Mouse (Mus musculus): ENCODE data around the gene Dnase2b. TPM values are rescaled to one million over a fixed set of nuclear protein-coding genes. Genes with fewer than 3 reads are reported as not detected.

Gene Dnase2b
- polyA plus RNA-seq, 1 experiment from 2014 or later, result not detected

GRCm38 (mm10) chr3:146589523-146589922 is 25.9 kb downstream of the Dnase2b start:
- Histone ChIP-seq H3K27me3 (no peaks in the 10 kb centered on the region), H3K4me3 (no peak overlapping the region), H3K9me3 (no peaks in the 10 kb centered on the region), H3K27ac (no peak overlapping the region), H3K4me2 (no peak overlapping the region), H3K9ac (no peak overlapping the region), H3K36me3 (no peaks in the 10 kb centered on the region), H3K4me1 (no peaks in the 10 kb centered on the region)
- ATAC-seq (ENCODE audit: borderline replicate concordance, extremely low read depth, low FRiP score, low TSS enrichment), result no peak
- 78% methylated on average over 6 of the region's 6 CpGs for WGBS

GRCm38 (mm10) chr3:146586616-146587015 is 28.8 kb downstream of the Dnase2b start:
- Histone ChIP-seq H3K4me1 (no peaks in the 10 kb centered on the region), H3K9me3 (no peaks in the 10 kb centered on the region), H3K9ac (no peak overlapping the region), H3K27ac (no peak overlapping the region), H3K27me3 (no peaks in the 10 kb centered on the region), H3K4me3 (no peak overlapping the region), H3K4me2 (no peak overlapping the region), H3K36me3 (no peaks in the 10 kb centered on the region)
- 88% methylated on average over 14 of the region's 14 CpGs for WGBS
- ATAC-seq (ENCODE audit: borderline replicate concordance, extremely low read depth, low FRiP score, low TSS enrichment), result no peak

DNA sequence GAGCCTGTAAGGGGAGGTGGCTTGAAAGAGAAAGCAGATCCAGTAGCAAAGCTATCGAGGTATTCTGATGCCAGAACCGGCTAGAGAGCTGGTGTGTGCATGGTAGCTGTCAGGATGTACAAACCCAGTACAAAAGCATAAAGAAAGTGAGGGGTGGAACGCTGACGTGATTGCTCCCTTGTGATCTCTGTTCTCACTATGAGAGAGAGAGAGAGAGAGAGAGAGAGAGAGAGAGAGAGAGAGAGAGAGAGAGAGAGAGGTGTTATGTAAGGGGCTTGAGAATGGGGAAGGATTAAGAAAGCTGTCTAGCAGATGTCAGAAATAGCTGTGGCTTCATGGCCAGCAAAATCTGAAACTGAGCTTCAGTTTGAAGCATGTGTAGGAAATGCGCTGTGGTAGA is 31.5 kb downstream of the Dnase2b start:
- ATAC-seq (ENCODE audit: borderline replicate concordance, extremely low read depth, low FRiP score, low TSS enrichment), result no peak
- Histone ChIP-seq H3K9me3 (no peaks in the 10 kb centered on the region), H3K27me3 (no peaks in the 10 kb centered on the region), H3K4me1 (no peaks in the 10 kb centered on the region), H3K27ac (no peak overlapping the region), H3K9ac (no peak overlapping the region), H3K36me3 (no peaks in the 10 kb centered on the region), H3K4me3 (no peak overlapping the region), H3K4me2 (no peak overlapping the region)
- WGBS, result 48% methylated on average over 5 of the region's 5 CpGs

DNA sequence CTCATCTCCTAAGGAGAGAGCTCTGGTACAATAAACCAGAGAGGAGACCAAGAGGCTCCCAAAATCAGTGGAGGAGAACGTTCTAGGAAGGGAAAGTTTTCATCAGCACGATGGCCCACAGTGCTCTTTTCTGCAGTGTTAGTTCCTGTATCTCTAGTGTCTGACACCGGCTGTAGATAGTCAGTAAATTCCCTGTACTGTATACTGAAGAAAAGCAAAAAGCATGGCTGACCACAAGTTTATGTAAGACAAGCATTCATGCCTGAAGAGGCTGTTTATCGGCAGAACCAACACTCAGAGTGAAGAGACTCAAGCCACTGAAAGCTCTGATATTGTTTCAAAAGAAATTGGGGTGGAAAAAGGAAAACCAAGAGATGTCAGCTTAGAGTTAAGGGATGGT is 31.9 kb downstream of the Dnase2b start:
- Histone ChIP-seq H3K9ac (no peak overlapping the region), H3K27me3 (no peaks in the 10 kb centered on the region), H3K27ac (no peak overlapping the region), H3K9me3 (no peaks in the 10 kb centered on the region), H3K36me3 (no peaks in the 10 kb centered on the region), H3K4me2 (no peak overlapping the region), H3K4me3 (no peak overlapping the region), H3K4me1 (no peaks in the 10 kb centered on the region)
- ATAC-seq (ENCODE audit: borderline replicate concordance, extremely low read depth, low FRiP score, low TSS enrichment), result no peak
- WGBS, result 58% methylated on average over 4 of the region's 4 CpGs

GRCm38 (mm10) chr3:146580039-146580729 is 35.2 kb downstream of the Dnase2b start:
- H3K36me3 ChIP-seq, result no peaks in the 10 kb centered on the region
- H3K4me3 ChIP-seq, result no peak overlapping the region
- no peak overlapping the region for H3K4me2 ChIP-seq
- no peak for ATAC-seq (ENCODE audit: borderline replicate concordance, extremely low read depth, low FRiP score, low TSS enrichment)
- no peak overlapping the region for H3K27ac ChIP-seq
- no peak overlapping the region for H3K9ac ChIP-seq
- no peaks in the 10 kb centered on the region for H3K9me3 ChIP-seq
- no peaks in the 10 kb centered on the region for H3K27me3 ChIP-seq
- no peaks in the 10 kb centered on the region for H3K4me1 ChIP-seq
- 91% methylated on average over 3 of the region's 3 CpGs for WGBS

DNA sequence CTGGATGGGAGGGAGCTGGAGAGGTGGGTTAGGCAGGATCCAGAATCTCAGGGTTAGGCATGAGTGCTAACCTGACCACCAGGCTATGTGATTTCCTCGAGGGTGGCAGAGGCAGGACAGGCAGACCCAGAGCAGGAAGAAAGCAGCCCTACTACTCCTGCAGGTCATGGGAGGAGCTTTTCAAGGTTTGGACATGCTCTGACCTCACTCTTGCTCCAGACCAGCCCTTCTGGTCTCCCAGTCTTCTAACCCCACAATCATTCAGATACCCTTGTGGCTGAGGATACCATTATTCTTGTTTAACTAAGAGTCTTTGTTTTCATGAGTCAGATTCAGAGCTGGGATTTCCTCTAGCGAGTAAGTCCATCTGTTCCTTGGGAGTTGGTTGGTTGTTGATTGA is 37.8 kb downstream of the Dnase2b start:
- Histone ChIP-seq H3K36me3 (no peaks in the 10 kb centered on the region), H3K4me3 (no peak overlapping the region), H3K9me3 (no peaks in the 10 kb centered on the region), H3K27ac (no peak overlapping the region), H3K27me3 (no peaks in the 10 kb centered on the region), H3K4me1 (no peaks in the 10 kb centered on the region), H3K4me2 (no peak overlapping the region), H3K9ac (no peak overlapping the region)
- 57% methylated on average over 2 of the region's 2 CpGs for WGBS
- no peak for ATAC-seq (ENCODE audit: borderline replicate concordance, extremely low read depth, low FRiP score, low TSS enrichment)

DNA sequence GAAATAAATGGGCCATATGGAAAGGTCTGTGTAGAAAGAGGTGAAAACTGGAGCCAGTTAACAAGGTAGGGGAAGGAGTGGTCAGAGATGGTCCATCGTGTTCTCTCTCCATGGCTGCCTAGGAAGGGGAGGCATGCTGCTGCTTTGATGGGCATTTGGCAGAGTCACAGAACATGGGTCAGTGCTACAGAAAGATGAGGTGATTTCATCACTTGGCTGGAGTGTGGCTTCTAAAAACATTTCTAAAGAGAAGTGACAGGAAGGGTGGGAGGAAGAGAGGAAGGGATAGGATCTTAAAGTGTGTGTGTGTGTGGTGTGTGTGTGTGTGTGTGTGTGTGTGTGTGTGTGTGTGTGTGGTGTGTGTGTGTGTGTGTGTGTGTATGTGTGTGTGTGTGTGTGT is 44.1 kb downstream of the Dnase2b start:
- Histone ChIP-seq H3K27ac (no peak overlapping the region), H3K27me3 (no peaks in the 10 kb centered on the region), H3K9ac (no peak overlapping the region), H3K4me2 (no peak overlapping the region), H3K36me3 (no peaks in the 10 kb centered on the region), H3K9me3 (no peaks in the 10 kb centered on the region), H3K4me3 (no peak overlapping the region), H3K4me1 (no peaks in the 10 kb centered on the region)
- WGBS, result 47% methylated on average over 1 of the region's 1 CpGs
- ATAC-seq (ENCODE audit: borderline replicate concordance, extremely low read depth, low FRiP score, low TSS enrichment), result no peak

- no peaks in the 10 kb centered on the region for H3K9me3 ChIP-seq
- no peak for ATAC-seq (ENCODE audit: borderline replicate concordance, extremely low read depth, low FRiP score, low TSS enrichment)
- no peaks in the 10 kb centered on the region for H3K36me3 ChIP-seq
- H3K27ac ChIP-seq, result no peak overlapping the region
- H3K9ac ChIP-seq, result no peak overlapping the region
- no peak overlapping the region for H3K4me3 ChIP-seq
- no peaks in the 10 kb centered on the region for H3K27me3 ChIP-seq
- H3K4me2 ChIP-seq, result no peak overlapping the region
- no peaks in the 10 kb centered on the region for H3K4me1 ChIP-seq
- WGBS, result 78% methylated on average over 6 of the region's 6 CpGs
These were observed 44.5 kb downstream of the Dnase2b start for GRCm38 (mm10) chr3:146570939-146571338.

DNA sequence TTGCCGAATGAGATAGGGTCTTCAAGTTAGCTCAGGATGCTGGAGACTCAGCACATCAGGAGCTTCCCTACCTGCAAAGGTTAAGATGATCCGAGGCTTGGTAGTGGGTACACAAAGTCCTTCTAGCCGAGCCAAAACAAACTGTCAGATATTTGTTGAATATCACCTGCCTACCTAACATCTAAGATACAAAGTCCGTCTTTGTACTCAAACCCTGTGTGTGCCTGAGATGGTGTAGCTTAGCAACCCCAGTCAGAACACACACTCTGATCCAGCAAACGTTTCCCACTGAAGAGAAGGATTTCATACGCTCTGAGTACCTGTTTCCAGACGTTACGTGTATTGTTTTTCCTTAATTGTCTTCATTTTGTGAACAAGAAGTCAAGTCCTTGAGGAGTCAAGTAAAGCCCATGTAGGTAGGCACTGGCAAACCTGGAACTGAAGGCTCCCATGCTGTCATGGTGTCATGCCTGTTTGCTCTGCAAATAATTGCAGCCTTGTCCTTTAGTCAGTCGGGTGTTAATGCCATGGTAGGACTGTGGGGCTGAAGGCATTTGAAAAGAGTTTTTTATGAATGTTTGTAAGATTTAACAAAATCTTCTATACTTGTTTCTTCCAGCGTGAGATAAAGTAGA is 45.1 kb downstream of the Dnase2b start, which contains the start of gene Uox:
Uox (plus strand) TSS at position 279 of the 635 bp plus-strand sequence.
- no peaks in the 10 kb centered on the region for H3K36me3 ChIP-seq
- 62% methylated on average over 10 of the region's 10 CpGs for WGBS
- H3K9me3 ChIP-seq, result no peaks in the 10 kb centered on the region
- no peak within 1 kb of the TSS for H3K4me3 ChIP-seq
- H3K27me3 ChIP-seq, result no peaks in the 10 kb centered on the region
- H3K9ac ChIP-seq, result no peak within 1 kb of the TSS
- no peaks in the 10 kb centered on the region for H3K4me1 ChIP-seq
- ATAC-seq (ENCODE audit: borderline replicate concordance, extremely low read depth, low FRiP score, low TSS enrichment), result no peak
- H3K4me2 ChIP-seq, result no peak within 1 kb of the TSS
- no peak within 1 kb of the TSS for H3K27ac ChIP-seq

DNA sequence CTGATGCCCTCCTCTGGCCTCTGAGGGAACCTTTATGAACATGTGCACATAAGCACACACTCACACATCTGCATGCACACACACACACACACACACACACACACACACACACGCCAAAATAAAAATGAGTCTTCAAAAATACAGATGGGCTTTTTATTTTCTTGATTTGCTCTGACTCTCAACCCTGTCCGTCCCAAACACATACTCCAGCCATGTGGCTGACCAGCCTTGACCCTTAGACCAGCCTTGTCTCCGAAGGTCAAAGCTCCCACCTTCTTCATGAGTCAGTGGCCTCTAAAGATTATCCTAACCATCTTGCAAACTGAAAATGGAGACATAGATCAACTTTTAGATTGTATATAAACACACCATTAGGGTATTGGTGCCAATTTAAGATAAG is 45.8 kb downstream of the Dnase2b start:
- Histone ChIP-seq H3K36me3 (no peaks in the 10 kb centered on the region), H3K9me3 (no peaks in the 10 kb centered on the region), H3K9ac (no peak overlapping the region), H3K4me3 (no peak overlapping the region), H3K27ac (no peak overlapping the region), H3K27me3 (no peaks in the 10 kb centered on the region), H3K4me2 (no peak overlapping the region), H3K4me1 (no peaks in the 10 kb centered on the region)
- no peak for ATAC-seq (ENCODE audit: borderline replicate concordance, extremely low read depth, low FRiP score, low TSS enrichment)
- 80% methylated on average over 3 of the region's 3 CpGs for whole genome bisulfite sequencing

DNA sequence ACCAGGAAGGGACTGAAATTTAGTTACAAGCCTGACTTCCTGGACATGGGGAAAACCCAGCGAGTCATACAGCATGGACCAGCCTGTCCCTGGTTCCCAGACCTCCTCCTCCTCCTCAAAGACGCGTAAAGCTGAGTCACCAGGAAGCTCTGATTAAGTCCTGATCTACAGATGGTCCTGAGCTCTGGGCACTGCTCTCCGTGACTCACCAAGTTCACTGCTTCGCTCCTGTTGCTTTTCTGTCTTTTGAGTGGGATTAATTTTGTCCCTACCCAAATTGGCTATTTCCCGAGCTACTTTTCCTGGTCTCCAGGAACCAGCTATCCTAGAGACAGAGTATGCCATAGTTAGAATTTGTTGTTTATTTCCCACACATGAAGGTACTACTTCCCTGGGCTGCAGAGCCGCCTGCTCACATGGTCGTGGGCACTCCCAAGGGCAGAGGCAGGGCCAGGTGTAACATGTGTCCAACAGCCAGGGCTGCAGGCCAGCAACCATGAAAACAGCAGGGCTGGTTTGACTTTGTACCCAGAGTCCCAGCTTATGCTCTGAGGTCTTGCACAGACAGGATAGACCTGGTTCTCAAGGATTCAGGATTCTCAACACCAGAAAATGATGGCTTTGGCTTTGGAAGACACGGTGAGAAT is 47.4 kb downstream of the Dnase2b start:
- Histone ChIP-seq H3K27me3 (no peaks in the 10 kb centered on the region), H3K4me3 (no peak overlapping the region), H3K9me3 (no peaks in the 10 kb centered on the region), H3K4me1 (no peaks in the 10 kb centered on the region), H3K36me3 (no peaks in the 10 kb centered on the region), H3K4me2 (no peak overlapping the region), H3K27ac (no peak overlapping the region), H3K9ac (no peak overlapping the region)
- ATAC-seq (ENCODE audit: borderline replicate concordance, extremely low read depth, low FRiP score, low TSS enrichment), result no peak
- 58% methylated on average over 9 of the region's 9 CpGs for WGBS

DNA sequence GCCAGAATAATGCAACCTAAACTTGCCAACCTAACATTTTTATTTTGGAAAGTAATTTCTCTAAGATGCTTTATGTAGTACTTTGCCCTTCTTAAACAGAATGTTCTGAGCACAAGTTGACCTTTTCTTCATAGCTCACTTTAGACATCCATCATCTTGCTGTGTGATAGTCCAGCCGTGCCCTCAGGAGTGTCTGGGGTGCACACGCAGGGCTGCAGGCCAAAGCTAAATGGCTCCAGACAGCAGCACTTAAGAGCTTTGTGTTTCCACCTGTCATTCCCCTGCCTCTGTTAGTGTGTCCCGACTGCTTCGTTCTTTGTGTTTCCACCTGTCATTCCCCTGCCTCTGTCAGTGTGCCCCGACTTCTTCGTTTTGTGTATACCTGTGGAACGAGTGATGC is 48.0 kb downstream of the Dnase2b start:
- Histone ChIP-seq H3K27me3 (no peaks in the 10 kb centered on the region), H3K9ac (no peak overlapping the region), H3K4me1 (no peaks in the 10 kb centered on the region), H3K4me3 (no peak overlapping the region), H3K4me2 (no peak overlapping the region), H3K36me3 (no peaks in the 10 kb centered on the region), H3K27ac (no peak overlapping the region), H3K9me3 (no peaks in the 10 kb centered on the region)
- ATAC-seq (ENCODE audit: borderline replicate concordance, extremely low read depth, low FRiP score, low TSS enrichment), result no peak
- WGBS, result 53% methylated on average over 7 of the region's 7 CpGs
